Mouse (Mus musculus): Measurements from ENCODE around the gene Hsd11b2. TPM values are rescaled to one million over a fixed set of nuclear protein-coding genes. Genes with fewer than 3 reads are reported as not detected.

Hsd11b2 gene
- total RNA-seq, 2 experiments from 2014 or later, result not detected

DNA sequence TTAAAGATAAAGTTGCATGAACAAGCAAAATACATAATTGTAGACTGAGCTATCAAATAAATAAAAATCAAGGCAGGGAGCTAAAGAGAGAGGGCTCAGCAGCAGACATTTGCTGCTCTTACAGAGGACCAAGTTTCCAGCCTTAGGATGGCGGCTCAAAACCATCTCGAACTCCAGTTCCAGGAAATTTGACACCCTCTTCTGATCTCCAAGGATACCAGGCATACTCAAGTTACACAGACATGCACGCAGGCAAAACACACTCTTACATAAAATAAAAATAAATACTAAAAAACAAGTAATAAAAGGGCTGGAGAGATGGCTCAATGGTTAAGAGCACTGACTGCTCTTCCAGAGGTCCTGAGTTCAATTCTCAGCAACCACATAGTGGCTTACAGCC is 25.1 kb upstream of the Hsd11b2 start:
- intact Hi-C loops (cut with DNase I), result no loop called here
- no peak for TF ChIP-seq CTCF (IDR thresholded peaks at IDR 0.05)
- no peak overlapping the region for H3K4me3 ChIP-seq
- no peak overlapping the region for H3K27ac ChIP-seq
- no peak for DNase-seq

DNA sequence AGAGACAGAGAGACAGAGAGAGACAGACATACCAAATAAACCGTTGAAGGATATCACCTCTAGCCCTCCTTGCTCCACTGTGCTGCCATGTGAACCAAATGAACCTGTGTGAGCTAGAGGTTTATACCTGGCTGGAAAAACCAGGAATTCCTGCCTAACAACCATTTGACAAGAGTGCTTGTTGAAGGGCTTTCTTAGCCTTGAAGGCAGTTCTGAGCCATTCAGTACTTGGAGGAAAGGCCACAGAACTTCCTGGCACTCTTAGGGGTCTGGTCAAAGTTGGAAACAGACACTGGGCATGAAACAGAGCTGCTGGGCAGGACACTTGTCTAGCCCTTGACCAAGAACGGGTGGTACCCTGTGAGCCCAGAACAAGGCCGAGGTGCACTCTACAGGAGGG is 24.0 kb upstream of the Hsd11b2 start:
- H3K27ac ChIP-seq, result peak overlapping the region; percentile 90
- intact Hi-C loops (cut with DNase I), result no loop called here
- H3K4me3 ChIP-seq, result no peak overlapping the region
- TF ChIP-seq CTCF (IDR thresholded peaks at IDR 0.05), result no peak
- DNase-seq, result no peak

- TF ChIP-seq CTCF (IDR thresholded peaks at IDR 0.05), result no peak
- intact Hi-C loops (cut with DNase I), result no loop called here
- Histone ChIP-seq H3K27ac (peak overlapping the region; percentile 90), H3K4me3 (peak overlapping the region; percentile 98)
- DNase-seq, result no peak
Observed at GRCm38 (mm10) chr8:105495350-105496302, 22.9 kb upstream of the Hsd11b2 start.

DNA sequence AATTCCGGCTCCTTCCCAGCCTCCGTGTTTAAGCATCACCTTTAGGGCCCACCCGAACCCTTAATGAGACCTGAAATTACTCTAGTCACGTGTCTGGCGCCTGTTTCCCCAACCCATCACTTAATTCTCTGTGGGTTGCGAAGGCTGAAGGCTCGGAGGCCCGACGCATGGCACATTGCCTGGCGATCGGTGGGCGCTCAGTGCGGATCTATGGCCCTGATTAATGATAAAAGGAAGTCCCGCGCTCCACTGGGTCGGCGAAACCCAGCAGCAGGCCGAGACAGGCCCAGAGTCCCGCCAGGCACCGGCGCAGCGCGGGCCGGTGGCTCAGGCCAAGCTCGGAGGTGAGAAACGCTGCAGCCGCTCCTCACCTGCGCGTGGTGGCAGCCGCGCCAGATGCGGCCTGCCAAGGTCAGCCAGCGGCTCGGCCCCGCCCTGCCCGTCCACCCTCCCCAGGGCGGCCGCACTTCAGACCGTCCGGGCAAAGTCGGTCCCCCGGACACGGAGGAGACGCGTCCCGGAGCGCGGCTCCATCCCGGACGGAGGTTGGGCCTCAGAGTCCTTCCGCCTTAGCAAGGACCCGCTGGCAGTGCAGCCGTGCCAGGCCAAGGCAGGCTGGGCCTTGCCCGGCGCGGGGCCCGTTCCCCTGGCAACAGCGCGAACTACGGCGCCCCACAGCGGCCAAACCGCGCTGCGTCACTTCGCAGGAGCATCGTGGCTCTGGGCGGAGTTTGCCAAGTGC is 21.9 kb upstream of the Hsd11b2 start, which contains the start of gene Zdhhc1:
Zdhhc1 (minus strand) TSS at position 464 of the 742 bp plus-strand sequence.
- peak; percentile 65 for TF ChIP-seq CTCF (IDR thresholded peaks at IDR 0.05)
- peak within 1 kb of the TSS; percentile 90 for H3K27ac ChIP-seq
- intact Hi-C loops (cut with DNase I), result no loop called here
- DNase-seq, result peak; percentile 95
- peak within 1 kb of the TSS; percentile 98 for H3K4me3 ChIP-seq

DNA sequence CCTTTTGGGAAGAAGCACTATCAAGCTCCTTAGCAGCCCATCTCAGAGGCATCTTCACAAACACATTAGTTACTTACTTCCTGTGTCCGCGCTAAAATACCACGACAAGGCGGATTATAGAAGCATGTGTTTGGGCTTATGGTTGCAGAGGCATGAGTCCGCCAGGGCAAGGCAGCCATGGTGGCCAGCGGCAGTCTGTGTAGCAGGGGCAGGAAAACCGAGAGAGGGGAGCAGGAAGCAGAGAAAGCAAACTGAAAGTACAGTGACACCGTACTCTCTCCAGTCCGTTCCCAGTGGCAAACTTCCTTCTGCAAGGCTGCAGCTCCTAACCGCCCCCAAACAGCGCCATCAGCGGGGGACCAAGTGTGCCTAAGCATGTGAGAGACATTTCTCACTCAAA is 18.8 kb upstream of the Hsd11b2 start:
- Histone ChIP-seq H3K4me3 (peak overlapping the region; percentile 60), H3K27ac (peak overlapping the region; percentile 35; the same call in 1 of the 2 replicates)
- no peak for TF ChIP-seq CTCF (IDR thresholded peaks at IDR 0.05)
- intact Hi-C loops (cut with DNase I), result no loop called here
- no peak for DNase-seq

- DNase-seq, result no peak
- H3K4me3 ChIP-seq, result no peak overlapping the region
- H3K27ac ChIP-seq, result peak overlapping the region; percentile 71
- TF ChIP-seq CTCF (IDR thresholded peaks at IDR 0.05), result no peak
- intact Hi-C loops (cut with DNase I), result no loop called here
Observed at GRCm38 (mm10) chr8:105504617-105505016, 13.9 kb upstream of the Hsd11b2 start.

GRCm38 (mm10) chr8:105506977-105507376 is 11.6 kb upstream of the Hsd11b2 start:
- no peak overlapping the region for H3K4me3 ChIP-seq
- no peak for TF ChIP-seq CTCF (IDR thresholded peaks at IDR 0.05)
- DNase-seq, result peak; percentile 53
- intact Hi-C loops (cut with DNase I), result no loop called here
- no peak overlapping the region for H3K27ac ChIP-seq

GRCm38 (mm10) chr8:105508758-105509157 is 9.8 kb upstream of the Hsd11b2 start:
- Histone ChIP-seq H3K27ac (peak overlapping the region; percentile 40; the same call in 1 of the 2 replicates), H3K4me3 (no peak overlapping the region; the same call in 1 of the 2 replicates)
- no peak for TF ChIP-seq CTCF (IDR thresholded peaks at IDR 0.05)
- DNase-seq, result peak; percentile 41
- intact Hi-C loops (cut with DNase I), result no loop called here

- Histone ChIP-seq H3K27ac (peak overlapping the region; percentile 28), H3K4me3 (no peak overlapping the region)
- no peak for TF ChIP-seq CTCF (IDR thresholded peaks at IDR 0.05)
- intact Hi-C loops (cut with DNase I), result no loop called here
- DNase-seq, result no peak
Observed at GRCm38 (mm10) chr8:105509997-105510735, 8.4 kb upstream of the Hsd11b2 start.

DNA sequence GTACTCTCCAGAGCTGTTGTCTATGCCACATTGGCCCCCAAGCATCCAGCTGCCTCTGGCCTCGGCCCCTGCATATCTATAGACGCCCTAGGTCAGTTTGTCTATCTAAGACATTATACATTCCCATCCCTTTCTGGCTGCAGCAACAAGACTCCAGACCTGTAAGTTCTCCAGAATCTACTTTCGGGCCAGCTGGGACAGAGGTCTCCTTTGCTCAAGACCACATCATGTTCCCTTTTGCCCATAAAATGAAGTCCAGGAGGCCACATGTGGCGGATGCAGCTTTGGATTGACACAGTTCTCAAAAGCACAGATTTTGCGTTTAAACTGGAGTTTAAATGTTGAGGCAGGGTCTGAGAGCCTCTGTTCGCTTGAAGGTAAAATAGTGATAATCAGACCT is 4.4 kb upstream of the Hsd11b2 start:
- intact Hi-C loops (cut with DNase I), result no loop called here
- no peak overlapping the region; the same call in 1 of the 2 replicates for H3K27ac ChIP-seq
- no peak for TF ChIP-seq CTCF (IDR thresholded peaks at IDR 0.05)

DNA sequence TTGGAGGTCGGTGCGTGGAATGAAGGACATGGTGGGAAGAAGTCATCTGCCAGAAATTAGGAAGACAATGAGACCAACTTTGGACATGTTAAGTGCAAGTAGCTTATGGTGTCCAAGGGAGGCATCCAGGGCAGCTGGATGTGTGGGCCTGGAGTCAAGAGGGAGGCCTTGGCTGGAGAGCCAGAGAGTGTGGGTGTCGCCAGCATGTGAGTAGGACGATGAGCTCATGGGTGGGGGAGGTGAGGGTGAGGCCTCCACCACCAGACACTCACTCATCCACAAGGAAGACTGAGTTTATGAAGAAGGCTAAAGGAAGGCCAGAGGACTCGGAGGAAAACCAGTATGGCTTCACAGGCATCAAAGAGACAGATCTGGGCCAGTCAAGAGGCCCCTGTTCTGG is 3.9 kb upstream of the Hsd11b2 start:
- H3K4me3 ChIP-seq, result no peak overlapping the region
- intact Hi-C loops (cut with DNase I), result loop anchor here (1.0 to 5.0 kb wide), 2 partner anchors 32 to 39 kb away; no protein-coding TSS in a partner anchor
- TF ChIP-seq CTCF (IDR thresholded peaks at IDR 0.05), result no peak
- DNase-seq, result peak; percentile 82
- H3K27ac ChIP-seq, result peak overlapping the region; percentile 68

More for the DNA sequence above, 4.4 kb upstream of the Hsd11b2 start:
- no peak for DNase-seq
- H3K4me3 ChIP-seq, result no peak overlapping the region

GRCm38 (mm10) chr8:105516018-105516645 is 2.4 kb upstream of the Hsd11b2 start:
- peak; percentile 82 for TF ChIP-seq CTCF (IDR thresholded peaks at IDR 0.05)
- peak overlapping the region; percentile 48 for H3K4me3 ChIP-seq
- no peak overlapping the region for H3K27ac ChIP-seq
- intact Hi-C loops (cut with DNase I), result loop anchor here (5.0 kb wide), 1 partner anchor 34 kb away; no protein-coding TSS in a partner anchor
- DNase-seq, result peak; percentile 82
